Mouse (Mus musculus): ENCODE measurements around the gene Ankrd13d.
A peak's percentile ranks its signal among the peaks of the same experiment; 100 is the strongest.

The Ankrd13d gene

DNA sequence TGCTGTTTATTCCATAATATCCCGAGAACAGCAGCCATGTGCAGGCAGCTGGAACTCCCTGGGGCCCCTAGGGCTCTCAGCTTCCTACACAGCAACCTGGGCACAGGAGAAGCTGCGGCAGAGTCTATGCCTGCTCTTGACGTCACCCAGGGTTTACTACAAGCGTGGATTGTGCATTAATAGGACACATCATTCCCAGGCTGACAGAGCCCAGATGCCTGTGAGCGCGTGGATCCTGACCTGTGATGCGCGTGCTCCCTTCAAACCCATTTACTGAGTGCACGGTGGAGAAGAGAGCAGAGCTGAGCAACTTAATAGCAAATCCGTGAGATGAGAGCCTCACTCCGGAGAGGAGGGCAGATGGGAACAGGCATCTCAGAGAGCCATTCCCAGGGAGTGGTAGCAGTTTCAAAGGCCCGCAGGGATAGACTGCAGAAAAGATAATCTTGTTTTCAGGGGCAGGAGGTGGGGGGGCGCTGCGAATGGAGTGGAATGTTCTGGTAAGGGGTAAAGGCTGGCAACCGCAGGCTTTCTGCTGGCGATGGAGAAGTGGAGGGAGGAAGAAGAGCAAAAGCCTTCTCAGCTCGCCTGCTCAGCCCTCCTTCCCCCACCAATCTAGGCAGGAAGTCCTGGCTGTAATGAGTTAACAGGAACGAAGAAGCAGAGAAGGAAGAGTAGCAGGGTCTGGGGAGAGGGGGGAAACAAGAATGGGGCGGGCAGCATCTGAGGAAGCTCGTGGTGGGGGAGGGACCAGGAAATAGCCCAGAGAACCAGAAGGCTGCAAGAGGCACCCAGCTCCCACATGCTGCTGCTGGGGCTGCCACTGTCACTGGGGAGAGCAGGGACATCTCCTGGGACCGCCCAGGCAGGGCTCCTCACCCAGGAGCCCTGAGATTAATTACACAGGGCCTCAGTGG is 19.1 kb upstream of the Ankrd13d start:
- DNase-seq (ENCODE audit: low spot score in 2 of 2) = peak; percentile 63 to 65

DNA sequence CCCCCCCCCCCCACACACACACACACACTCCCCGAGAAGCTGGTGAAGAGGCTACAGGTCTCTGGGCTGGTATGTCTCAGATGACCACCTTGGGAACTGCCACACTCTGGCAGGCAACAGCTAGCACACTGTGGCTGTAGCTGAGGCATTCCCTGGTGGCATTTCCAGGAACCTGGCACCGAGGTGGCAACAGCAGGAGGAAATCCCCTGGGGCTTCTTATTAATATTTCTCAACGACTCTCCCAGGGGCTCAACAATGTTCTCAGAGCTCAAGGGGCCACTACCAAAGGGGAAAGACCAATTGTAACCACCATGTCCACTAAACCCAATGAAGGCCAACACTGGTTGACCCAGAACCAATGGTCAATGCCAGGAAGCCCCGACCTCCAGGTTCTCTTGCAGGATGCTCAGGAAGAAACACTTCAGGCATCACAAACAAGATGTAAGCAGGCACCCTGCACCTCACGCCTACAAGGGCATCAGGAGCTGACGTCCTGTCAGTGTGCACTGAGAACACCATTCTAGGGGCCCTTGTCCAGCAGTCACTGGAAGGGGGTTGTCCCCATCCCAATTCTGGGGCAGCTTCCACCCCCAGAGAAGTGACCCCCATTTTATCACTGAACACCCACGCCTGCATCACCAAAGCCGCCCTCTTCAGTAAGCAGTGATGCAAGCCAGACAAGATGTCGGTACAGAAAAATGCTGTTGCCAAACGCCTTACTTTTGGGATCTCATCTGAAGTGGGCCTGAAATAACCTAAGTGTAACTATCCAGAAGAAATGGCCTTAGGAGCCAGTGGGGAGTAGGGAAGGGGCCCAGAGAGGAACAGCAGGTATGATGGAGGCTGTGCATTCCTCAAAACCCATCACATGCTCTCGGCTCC is 18.2 kb upstream of the Ankrd13d start:
- DNase-seq (ENCODE audit: low spot score in 2 of 2) = no peak

GRCm38 (mm10) chr19:4300271-4300704 is 17.4 kb upstream of the Ankrd13d start:
- DNase-seq (ENCODE audit: low spot score in 2 of 2) = no peak

DNA sequence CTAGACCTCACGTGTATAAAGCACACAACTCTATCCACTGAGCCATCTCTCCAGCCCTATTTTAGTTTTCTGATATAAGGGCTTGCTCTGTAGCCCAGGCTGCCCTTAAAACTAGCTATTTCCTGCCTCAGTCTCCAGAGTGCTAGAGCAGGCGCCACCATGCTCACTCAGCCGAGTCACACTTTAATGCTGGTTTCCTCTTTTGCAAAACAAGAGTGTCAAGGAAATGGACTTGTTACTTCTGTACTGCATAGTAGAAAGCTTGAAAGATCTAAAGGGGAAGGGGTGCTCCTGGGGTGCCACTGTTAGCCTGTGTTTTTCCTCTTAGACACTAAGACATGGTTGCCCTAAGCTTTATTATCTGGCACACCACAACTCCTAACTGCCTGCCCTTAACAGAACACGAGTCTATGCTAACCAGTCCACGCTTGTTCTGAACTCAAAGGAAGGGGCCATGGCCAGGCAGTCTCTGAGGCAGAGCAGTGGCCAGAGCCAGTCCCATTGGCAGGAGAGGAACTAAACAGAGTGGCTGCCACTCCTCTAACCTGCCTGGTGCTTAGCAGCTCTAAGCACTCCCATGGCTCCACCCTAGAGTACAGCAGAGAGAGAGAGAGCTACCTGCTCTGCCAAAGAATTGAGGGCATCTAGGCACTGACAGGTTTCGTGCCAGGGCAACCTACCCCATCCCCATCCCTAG is 16.8 kb upstream of the Ankrd13d start:
- no peak for DNase-seq (ENCODE audit: low spot score in 2 of 2)

- DNase-seq (ENCODE audit: low spot score in 2 of 2) = no peak
These were observed 16.2 kb upstream of the Ankrd13d start for GRCm38 (mm10) chr19:4299126-4299525.

DNA sequence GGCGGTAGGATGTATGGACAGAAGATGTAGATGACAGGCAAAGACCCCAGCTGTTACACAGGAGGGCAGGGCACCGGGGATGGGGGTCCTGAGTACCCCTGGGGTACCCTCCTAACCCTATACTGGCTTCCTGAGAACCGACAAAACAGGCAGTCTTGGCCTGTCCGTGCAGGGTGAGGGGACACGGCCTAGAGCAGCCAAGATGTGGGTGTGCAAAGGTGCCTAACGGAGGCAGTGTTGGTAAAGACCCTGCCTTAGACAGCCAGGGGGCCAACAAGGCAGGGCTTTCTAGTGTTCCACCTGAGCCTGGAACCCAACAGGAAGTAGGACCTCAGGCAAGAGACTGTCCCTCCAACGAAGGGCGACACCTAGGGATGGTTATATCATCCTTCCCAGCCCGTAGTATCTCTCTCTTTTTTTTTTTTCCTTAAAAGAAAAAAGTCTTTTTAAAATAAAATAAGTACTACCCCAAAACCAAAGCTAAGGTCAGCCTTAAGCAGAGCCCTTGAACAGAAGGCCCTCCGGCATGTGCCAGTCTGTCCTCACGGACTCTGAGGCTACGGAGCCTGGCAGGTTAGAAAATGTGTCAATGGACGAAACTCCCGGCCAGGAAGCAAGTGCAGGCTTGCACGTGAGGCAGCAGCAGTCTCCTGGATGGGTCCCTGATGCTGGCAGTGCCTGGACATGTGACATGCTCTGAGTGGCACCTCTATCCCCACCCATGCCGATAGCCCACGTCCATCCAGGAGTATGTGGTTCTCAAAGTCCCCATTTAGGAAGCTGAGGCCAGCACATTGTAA is 15.6 kb upstream of the Ankrd13d start:
- DNase-seq (ENCODE audit: low spot score in 2 of 2) = no peak

DNA sequence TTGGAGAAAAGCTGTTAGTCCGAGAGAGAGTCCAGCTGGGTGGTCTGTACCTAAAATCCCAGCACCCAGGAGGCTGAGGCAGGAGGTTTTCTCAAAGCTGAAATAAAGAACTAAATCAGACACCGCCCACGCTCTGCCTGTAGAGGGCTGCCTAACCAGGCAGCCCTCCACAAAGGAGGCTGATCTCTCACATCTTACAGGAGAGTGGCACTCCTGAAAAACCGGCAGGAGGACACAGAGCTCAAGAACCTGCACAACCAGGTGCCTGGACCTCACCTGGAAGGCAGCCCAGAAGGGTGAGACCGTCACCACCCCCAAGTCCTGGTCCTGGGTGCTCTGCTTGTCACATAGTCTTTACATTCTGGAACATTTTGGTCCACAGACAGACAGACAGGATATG is 14.9 kb upstream of the Ankrd13d start:
- no peak for DNase-seq (ENCODE audit: low spot score in 2 of 2)

DNA sequence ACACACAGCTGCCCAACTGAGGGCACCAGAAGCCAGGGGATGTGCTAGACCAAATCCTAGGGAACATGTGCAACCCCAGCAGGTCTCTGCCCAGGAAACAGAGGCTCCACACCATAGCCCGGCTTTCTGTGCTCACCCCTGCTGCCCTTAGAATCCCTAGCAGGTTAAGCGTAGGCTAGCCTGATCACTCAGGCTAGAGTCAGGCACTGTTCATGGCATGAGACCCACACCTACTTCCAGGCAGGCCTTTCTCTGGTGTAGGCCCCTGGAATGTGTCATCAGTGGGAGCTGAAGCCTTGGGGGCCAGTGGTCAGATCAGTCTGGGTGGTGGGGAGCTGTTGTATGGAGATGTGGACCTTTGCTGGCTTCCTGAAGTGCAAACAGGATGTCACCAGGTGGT is 13.7 kb upstream of the Ankrd13d start:
- no peak for DNase-seq (ENCODE audit: low spot score in 2 of 2)

- DNase-seq (ENCODE audit: low spot score in 2 of 2) = no peak
These were observed 12.5 kb upstream of the Ankrd13d start for GRCm38 (mm10) chr19:4295391-4295790.

- DNase-seq (ENCODE audit: low spot score in 2 of 2) = no peak
These were observed 11.6 kb upstream of the Ankrd13d start for GRCm38 (mm10) chr19:4294381-4295097.

DNA sequence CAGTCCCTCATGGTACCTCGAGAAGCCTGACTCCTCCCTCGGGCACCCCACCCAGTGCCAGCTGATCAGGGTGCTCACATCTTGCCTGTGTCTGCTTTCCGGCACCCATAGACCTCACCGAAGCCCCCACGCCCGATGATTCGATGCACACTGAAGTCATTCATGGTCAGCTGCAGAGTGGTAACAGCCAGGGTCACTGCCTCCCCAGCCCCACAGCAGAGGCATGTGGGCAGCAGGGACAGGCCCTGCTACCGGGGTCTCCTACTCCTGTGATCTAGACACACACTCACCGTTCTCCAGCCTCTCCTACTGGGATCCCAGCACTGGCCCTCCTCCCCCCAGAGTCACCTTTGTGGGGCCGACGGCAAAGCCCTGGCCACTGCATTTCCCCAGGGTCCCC is 8.2 kb upstream of the Ankrd13d start:
- no peak for DNase-seq (ENCODE audit: low spot score in 2 of 2)

GRCm38 (mm10) chr19:4290749-4291148 is 7.8 kb upstream of the Ankrd13d start:
- DNase-seq (ENCODE audit: low spot score in 2 of 2) = no peak

DNA sequence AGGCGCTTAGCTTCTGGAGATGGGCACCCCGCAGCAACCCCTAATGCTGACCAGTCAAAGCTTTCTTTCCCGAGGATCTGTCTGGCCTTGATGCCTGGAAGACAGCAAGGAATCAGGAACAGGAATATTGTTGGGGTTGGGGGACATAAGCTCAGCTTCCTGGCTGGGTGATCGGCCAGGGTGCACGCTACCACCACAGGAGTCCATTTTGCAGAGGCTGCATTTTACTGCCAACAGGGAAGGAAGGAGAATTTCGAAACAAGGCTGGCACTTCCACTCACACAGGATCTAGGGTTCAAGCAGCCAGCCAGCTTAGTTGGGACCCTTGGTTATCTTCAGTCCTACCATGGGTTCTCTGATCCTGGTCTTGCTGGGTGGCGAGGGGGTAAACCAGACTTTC is 716 bp upstream of the Ankrd13d start:
- peak in 1 of 2 experiments; percentile 35 for DNase-seq (ENCODE audit: low spot score in 2 of 2)

- DNase-seq (ENCODE audit: low spot score in 2 of 2) = no peak
These were observed 2.5 kb downstream of the Ankrd13d start for GRCm38 (mm10) chr19:4280425-4280824.

DNA sequence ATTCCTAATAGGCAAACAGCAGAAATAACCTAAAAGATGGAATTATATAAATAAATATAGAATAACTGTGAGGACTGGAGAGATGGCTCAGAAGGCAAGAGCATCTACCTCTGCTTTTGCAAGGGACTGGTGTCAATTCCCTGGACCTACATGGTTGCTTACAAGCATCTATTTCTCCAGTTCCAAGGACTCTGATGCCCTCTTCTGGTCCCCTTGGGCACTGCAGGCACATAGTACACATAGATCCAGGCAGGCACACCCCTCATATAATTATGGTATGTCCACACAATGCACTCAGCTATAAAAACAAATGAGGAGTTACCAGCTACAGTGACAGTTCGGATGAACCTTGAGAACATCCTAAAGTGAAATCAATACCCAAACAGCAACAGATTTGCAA is 3.5 kb downstream of the Ankrd13d start:
- no peak for DNase-seq (ENCODE audit: low spot score in 2 of 2)

DNA sequence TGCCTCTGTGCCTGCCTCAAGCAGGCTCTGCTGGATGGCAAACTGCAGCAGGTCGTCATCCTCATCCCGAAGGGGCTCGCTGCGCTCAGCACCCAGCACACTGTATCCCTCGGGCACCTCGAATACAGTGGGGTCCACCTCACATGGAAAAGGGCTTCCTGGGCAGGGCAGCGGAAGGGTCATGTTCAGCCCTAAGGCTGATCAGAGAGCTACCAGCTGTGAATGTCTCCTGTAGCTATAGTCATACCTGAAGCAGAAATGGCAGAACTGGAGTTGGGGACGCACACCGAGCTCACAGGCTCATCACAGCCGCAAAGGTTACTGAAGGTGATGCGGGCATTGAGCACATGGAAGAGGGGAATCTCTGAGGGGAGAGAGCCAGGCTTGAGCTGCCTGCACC is 12.0 kb downstream of the Ankrd13d start:
- DNase-seq (ENCODE audit: low spot score in 2 of 2) = no peak

GRCm38 (mm10) chr19:4270187-4270586 is 12.8 kb downstream of the Ankrd13d start:
- DNase-seq (ENCODE audit: low spot score in 2 of 2) = no peak

GRCm38 (mm10) chr19:4268566-4269361 is 14.2 kb downstream of the Ankrd13d start, which contains the start of gene Ssh3:
Gene Ssh3 (minus strand): TSS chr19:4269180.
- DNase-seq (ENCODE audit: low spot score in 2 of 2) = peak; percentile 64 to 73

GRCm38 (mm10) chr19:4265956-4266355 is 17.0 kb downstream of the Ankrd13d start:
- no peak for DNase-seq (ENCODE audit: low spot score in 2 of 2)
